Mouse (Mus musculus): ENCODE measurements around the gene Tmed5. TPM values are rescaled to one million over a fixed set of nuclear protein-coding genes. Genes with fewer than 3 reads are reported as not detected.

Gene Tmed5
- total RNA-seq, 2 experiments from 2014 or later = 22.2 to 31.7 TPM

Other genes with a start within 250 kb of the Tmed5 start
- 10 to 100 TPM; 29.8 to 35.7 TPM for gene Rpl5, start 232.1 kb downstream of the Tmed5 start, total RNA-seq (2021)
- gene Fam69a, start 145.5 kb downstream of the Tmed5 start, total RNA-seq (2021) = 10 to 100 TPM; 15.1 to 20.7 TPM
- gene Mtf2, start 66.9 kb downstream of the Tmed5 start, total RNA-seq (2021) = 10 to 100 TPM in 1 of 2 experiments, 1 to 10 TPM in 1; 9.3 to 11.2 TPM
- gene Ccdc18, start 255 bp upstream of the Tmed5 start, total RNA-seq (2021) = under 1 TPM; 0.32 to 0.46 TPM
- gene Dr1, start 136.3 kb upstream of the Tmed5 start, total RNA-seq (2021) = 10 to 100 TPM; 14.7 to 15.6 TPM
- gene Pigg, start 180.0 kb upstream of the Tmed5 start, total RNA-seq (2021) = 1 to 10 TPM; 3.2 to 3.9 TPM
- under 1 TPM; 0.38 to 0.56 TPM for gene Gm42517, start 235.3 kb upstream of the Tmed5 start, total RNA-seq (2021)

All from gastrocnemius, postnatal 25 days (tissue).